Mouse (Mus musculus): ENCODE data around the gene Ptprd. TPM values are rescaled to one million over a fixed set of nuclear protein-coding genes. Genes with fewer than 3 reads are reported as not detected.

The Ptprd gene
- total and polyA plus RNA-seq, 2 experiments from 2014 or later: 5.6 to 23.3 TPM

DNA sequence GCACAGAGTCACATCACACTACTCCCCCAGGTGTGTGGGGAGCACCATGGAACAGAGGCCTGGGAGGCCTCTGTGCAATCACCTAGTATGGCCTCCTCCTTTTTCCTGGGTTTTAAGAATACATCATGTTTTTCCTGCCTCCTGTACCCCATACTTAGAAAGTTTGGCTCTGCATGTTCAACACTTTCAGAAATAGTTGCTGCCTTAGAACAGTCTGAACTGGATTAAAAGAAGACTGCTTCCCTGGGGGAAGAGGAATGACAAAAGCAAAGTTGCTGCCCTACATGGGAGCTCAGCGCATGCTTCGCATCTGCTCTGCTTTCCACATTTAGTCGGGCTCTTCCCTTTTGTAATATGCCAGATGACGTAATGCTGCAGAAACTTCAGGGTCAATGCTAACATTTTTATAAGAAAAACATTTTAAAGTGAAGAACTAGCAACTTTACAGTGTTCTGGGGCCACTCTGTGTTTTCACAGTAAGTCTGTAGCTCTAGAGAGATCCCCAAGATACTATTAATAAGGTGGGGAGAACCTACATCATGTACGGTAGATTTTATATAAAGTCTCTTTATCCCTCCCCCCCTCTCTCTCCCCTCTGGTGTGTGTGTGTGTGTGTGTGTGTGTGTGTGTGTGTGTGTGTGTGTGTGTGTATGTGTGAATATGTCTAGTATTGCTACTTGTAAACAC is 564.2 kb downstream of the Ptprd start:
- ATAC-seq (ENCODE audit: insufficient read depth, low read depth): no peak
- Histone ChIP-seq H3K9ac (replicated peaks; ENCODE audit: low read depth, low read length) (no peak overlapping the region), H3K4me3 (ENCODE audit: low read depth, low read length) (no peak overlapping the region)

DNA sequence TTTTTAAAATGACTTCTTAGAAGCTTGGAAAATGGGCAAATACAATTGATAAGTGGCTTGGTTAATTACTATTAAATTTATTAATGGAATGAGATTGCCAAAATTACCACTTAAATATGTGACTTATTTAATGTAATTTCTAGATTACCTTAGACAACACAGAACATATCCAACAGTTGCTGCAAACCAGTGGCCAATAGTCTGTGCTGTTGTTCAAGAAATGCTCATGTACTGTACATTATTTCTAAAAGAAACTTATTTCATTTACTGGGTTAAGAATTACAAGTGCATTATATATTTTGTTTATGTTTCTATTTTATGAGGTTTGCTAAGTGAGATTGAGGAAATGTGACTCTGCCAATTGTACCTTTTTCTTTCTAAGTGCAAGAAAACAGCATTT is 567.3 kb downstream of the Ptprd start:
- no peak for ATAC-seq (ENCODE audit: insufficient read depth, low read depth)

More for the DNA sequence above, 564.2 kb downstream of the Ptprd start:
- Histone ChIP-seq H3K27me3 (ENCODE audit: control insufficient read depth, insufficient read depth, low read length) (no peaks in the 10 kb centered on the region), H3K27ac (ENCODE audit: low read depth) (no peak overlapping the region), H3K36me3 (replicated peaks; ENCODE audit: control insufficient read depth, insufficient read depth, low read length) (no peaks in the 10 kb centered on the region), H3K9me3 (replicated peaks; ENCODE audit: control insufficient read depth, low read length) (no peaks in the 10 kb centered on the region), H3K4me1 (ENCODE audit: control insufficient read depth, insufficient read depth) (no peaks in the 10 kb centered on the region), H3K4me2 (ENCODE audit: low read depth, low read length) (no peak overlapping the region)
- TF ChIP-seq CTCF (IDR thresholded peaks at IDR 0.05; ENCODE audit: low read depth) (no peak), EP300 (IDR thresholded peaks at IDR 0.05; ENCODE audit: low read depth) (no peak)
- DNase-seq (ENCODE audit: low spot score): no peak
- 74% methylated on average over 5 of the region's 5 CpGs for WGBS

DNA sequence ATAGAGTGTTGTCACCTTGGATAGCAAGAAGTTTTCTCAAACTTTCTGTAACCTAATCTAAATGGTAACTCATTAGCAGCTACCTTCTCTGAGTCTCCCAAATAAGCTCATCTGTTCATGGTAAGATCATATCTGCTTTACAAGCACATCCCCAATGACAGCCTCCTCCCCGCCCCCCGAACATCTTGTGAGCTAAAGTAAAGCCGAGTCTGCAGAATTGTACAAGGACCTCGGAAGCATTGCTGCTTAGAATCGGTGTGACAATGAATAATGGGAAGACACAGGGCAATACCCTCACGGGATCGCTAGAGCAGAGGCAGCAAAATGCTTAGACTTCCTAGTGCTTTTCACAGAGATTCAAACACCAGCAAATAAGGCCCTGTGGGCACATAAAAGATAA is 571.7 kb downstream of the Ptprd start:
- no peak overlapping the region for H3K27ac ChIP-seq (ENCODE audit: low read depth)
- TF ChIP-seq EP300 (IDR thresholded peaks at IDR 0.05; ENCODE audit: low read depth): no peak
- H3K4me3 ChIP-seq (ENCODE audit: low read depth, low read length): no peak overlapping the region
- H3K4me1 ChIP-seq (ENCODE audit: control insufficient read depth, insufficient read depth): no peaks in the 10 kb centered on the region
- DNase-seq (ENCODE audit: low spot score) (no peak), ATAC-seq (ENCODE audit: insufficient read depth, low read depth) (no peak)
- 70% methylated on average over 7 of the region's 7 CpGs for WGBS
- H3K27me3 ChIP-seq (ENCODE audit: control insufficient read depth, insufficient read depth, low read length): no peaks in the 10 kb centered on the region
- no peaks in the 10 kb centered on the region for H3K36me3 ChIP-seq (replicated peaks; ENCODE audit: control insufficient read depth, insufficient read depth, low read length)
- no peak overlapping the region for H3K4me2 ChIP-seq (ENCODE audit: low read depth, low read length)
- H3K9me3 ChIP-seq (replicated peaks; ENCODE audit: control insufficient read depth, low read length): no peaks in the 10 kb centered on the region
- H3K9ac ChIP-seq (replicated peaks; ENCODE audit: low read depth, low read length): no peak overlapping the region

More for the DNA sequence above, 567.3 kb downstream of the Ptprd start:
- Histone ChIP-seq H3K4me1 (ENCODE audit: control insufficient read depth, insufficient read depth) (no peaks in the 10 kb centered on the region), H3K27me3 (ENCODE audit: control insufficient read depth, insufficient read depth, low read length) (no peaks in the 10 kb centered on the region), H3K36me3 (replicated peaks; ENCODE audit: control insufficient read depth, insufficient read depth, low read length) (no peaks in the 10 kb centered on the region), H3K9me3 (replicated peaks; ENCODE audit: control insufficient read depth, low read length) (no peaks in the 10 kb centered on the region), H3K4me3 (ENCODE audit: low read depth, low read length) (no peak overlapping the region), H3K9ac (replicated peaks; ENCODE audit: low read depth, low read length) (no peak overlapping the region), H3K4me2 (ENCODE audit: low read depth, low read length) (no peak overlapping the region), H3K27ac (ENCODE audit: low read depth) (no peak overlapping the region)
- TF ChIP-seq EP300 (IDR thresholded peaks at IDR 0.05; ENCODE audit: low read depth): no peak
- peak; percentile 32 for TF ChIP-seq CTCF (IDR thresholded peaks at IDR 0.05; ENCODE audit: low read depth)
- DNase-seq (ENCODE audit: low spot score): no peak

DNA sequence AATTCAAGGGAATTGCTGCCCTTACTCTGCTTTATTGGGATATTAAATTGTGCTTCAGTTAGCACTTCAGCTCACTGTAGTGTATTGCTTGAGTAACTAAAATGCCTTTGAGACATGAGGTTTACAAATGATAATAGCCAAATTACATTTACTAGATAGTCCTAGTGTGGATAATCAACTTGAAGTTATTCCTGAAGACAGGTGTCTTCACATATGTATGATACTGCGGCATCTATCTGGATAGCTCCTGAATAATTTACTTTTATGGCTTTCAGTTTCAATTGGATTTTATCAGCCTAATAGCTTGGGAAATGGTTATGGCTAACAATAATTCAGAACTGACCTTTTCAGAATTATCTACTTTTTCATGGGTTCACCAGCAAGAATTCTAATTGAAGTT is 598.6 kb downstream of the Ptprd start:
- H3K36me3 ChIP-seq (replicated peaks; ENCODE audit: control insufficient read depth, insufficient read depth, low read length): no peaks in the 10 kb centered on the region
- H3K27me3 ChIP-seq (ENCODE audit: control insufficient read depth, insufficient read depth, low read length): no peaks in the 10 kb centered on the region
- no peak overlapping the region for H3K9ac ChIP-seq (replicated peaks; ENCODE audit: low read depth, low read length)
- no peak overlapping the region for H3K4me3 ChIP-seq (ENCODE audit: low read depth, low read length)
- no peak for ATAC-seq (ENCODE audit: insufficient read depth, low read depth)
- H3K9me3 ChIP-seq (replicated peaks; ENCODE audit: control insufficient read depth, low read length): no peaks in the 10 kb centered on the region
- no peak for TF ChIP-seq CTCF (IDR thresholded peaks at IDR 0.05; ENCODE audit: low read depth)
- TF ChIP-seq EP300 (IDR thresholded peaks at IDR 0.05; ENCODE audit: low read depth): no peak
- H3K4me1 ChIP-seq (ENCODE audit: control insufficient read depth, insufficient read depth): no peaks in the 10 kb centered on the region
- WGBS: 88% methylated on average over 1 of the region's 1 CpGs
- no peak overlapping the region for H3K27ac ChIP-seq (ENCODE audit: low read depth)
- DNase-seq (ENCODE audit: low spot score): no peak
- no peak overlapping the region for H3K4me2 ChIP-seq (ENCODE audit: low read depth, low read length)

DNA sequence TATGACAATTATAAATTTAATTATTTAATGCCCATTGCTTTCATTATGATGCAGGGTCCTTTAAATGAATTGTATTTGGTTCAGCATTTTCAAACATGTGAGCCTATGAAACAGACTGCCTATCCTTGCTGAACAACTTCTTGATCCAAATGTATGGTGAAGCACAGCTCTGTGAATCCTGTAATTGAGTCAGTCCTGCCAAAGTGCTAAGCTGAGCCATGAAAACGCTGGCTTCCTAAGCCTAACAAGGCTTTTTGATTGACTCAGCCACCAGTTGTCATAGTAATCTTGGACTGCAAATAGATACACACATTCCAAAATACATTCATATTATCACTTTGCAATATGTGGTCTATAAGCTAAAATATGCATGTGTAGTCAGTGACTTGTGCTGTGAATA is 625.1 kb downstream of the Ptprd start:
- H3K9ac ChIP-seq (replicated peaks; ENCODE audit: low read depth, low read length): no peak overlapping the region
- H3K4me1 ChIP-seq (ENCODE audit: control insufficient read depth, insufficient read depth): no peaks in the 10 kb centered on the region
- DNase-seq (ENCODE audit: low spot score): no peak
- TF ChIP-seq EP300 (IDR thresholded peaks at IDR 0.05; ENCODE audit: low read depth): no peak
- TF ChIP-seq CTCF (IDR thresholded peaks at IDR 0.05; ENCODE audit: low read depth): no peak
- no peaks in the 10 kb centered on the region for H3K27me3 ChIP-seq (ENCODE audit: control insufficient read depth, insufficient read depth, low read length)
- H3K9me3 ChIP-seq (replicated peaks; ENCODE audit: control insufficient read depth, low read length): no peaks in the 10 kb centered on the region
- no peak overlapping the region for H3K4me2 ChIP-seq (ENCODE audit: low read depth, low read length)
- 66% methylated on average over 1 of the region's 1 CpGs for WGBS
- ATAC-seq (ENCODE audit: insufficient read depth, low read depth): no peak
- no peak overlapping the region for H3K4me3 ChIP-seq (ENCODE audit: low read depth, low read length)
- H3K36me3 ChIP-seq (replicated peaks; ENCODE audit: control insufficient read depth, insufficient read depth, low read length): no peaks in the 10 kb centered on the region
- H3K27ac ChIP-seq (ENCODE audit: low read depth): no peak overlapping the region

DNA sequence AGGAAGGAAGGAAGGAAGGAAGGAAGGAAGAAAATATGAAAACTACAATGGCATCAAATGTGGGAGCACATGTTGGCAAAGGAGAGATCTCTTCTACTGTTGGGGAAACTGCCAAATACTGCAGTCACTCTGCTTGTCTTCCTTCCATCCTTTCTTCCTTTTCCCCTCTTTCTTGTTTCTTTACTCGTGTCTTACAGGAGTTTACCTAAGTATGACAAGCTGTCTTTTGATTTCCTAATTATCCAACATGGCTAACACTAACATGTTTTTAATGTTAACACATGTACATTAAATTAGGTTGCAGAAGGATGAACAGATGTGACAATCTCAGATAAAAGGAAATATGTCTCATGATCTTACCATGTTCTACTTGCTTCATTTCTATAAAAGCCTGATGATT is 625.5 kb downstream of the Ptprd start:
- H3K4me2 ChIP-seq (ENCODE audit: low read depth, low read length): no peak overlapping the region
- H3K27ac ChIP-seq (ENCODE audit: low read depth): no peak overlapping the region
- no peak overlapping the region for H3K4me3 ChIP-seq (ENCODE audit: low read depth, low read length)
- WGBS: 50% methylated on average over 1 of the region's 1 CpGs
- H3K4me1 ChIP-seq (ENCODE audit: control insufficient read depth, insufficient read depth): no peaks in the 10 kb centered on the region
- H3K9me3 ChIP-seq (replicated peaks; ENCODE audit: control insufficient read depth, low read length): no peaks in the 10 kb centered on the region
- H3K36me3 ChIP-seq (replicated peaks; ENCODE audit: control insufficient read depth, insufficient read depth, low read length): no peaks in the 10 kb centered on the region
- ATAC-seq (ENCODE audit: insufficient read depth, low read depth): no peak
- H3K27me3 ChIP-seq (ENCODE audit: control insufficient read depth, insufficient read depth, low read length): no peaks in the 10 kb centered on the region
- no peak overlapping the region for H3K9ac ChIP-seq (replicated peaks; ENCODE audit: low read depth, low read length)
- no peak for DNase-seq (ENCODE audit: low spot score)
- TF ChIP-seq EP300 (IDR thresholded peaks at IDR 0.05; ENCODE audit: low read depth) (no peak), CTCF (IDR thresholded peaks at IDR 0.05; ENCODE audit: low read depth) (no peak)
